Mouse (Mus musculus) heart, postnatal 0 days (tissue): ENCODE measurements around the gene Tmpo. TPM values are rescaled to one million over a fixed set of nuclear protein-coding genes. Genes with fewer than 3 reads are reported as not detected.

ENCODE experiments used
- ATAC-seq: fragments of 200-750 bp; cut with Nextera tagmentation; 2 replicates; pipeline ENCODE4 v1.8.0; 2017; ENCODE audit warnings: low read depth, moderate number of reproducible peaks, moderate library complexity; ENCODE audit not compliant: insufficient read depth
- DNase-seq: peaks from one replicate; pipeline ENCODE4 v3.0.0-alpha.2; 2016; ENCODE audit warnings: low spot score
- H3K27ac ChIP-seq: fragments of 300-500 bp; sonication (generic); 2 replicates; pipeline ENCODE4 v1.5.1; 2014; ENCODE audit warnings: low read depth, mild to moderate bottlenecking
- H3K27me3 ChIP-seq: fragments of 300-500 bp; sonication (generic); 2 replicates; pipeline ENCODE4 v1.6.1; 2014; ENCODE audit warnings: low read length, mixed read lengths; ENCODE audit not compliant: control insufficient read depth, insufficient read depth
- H3K36me3 ChIP-seq: fragments of 300-500 bp; sonication (generic); replicated peaks from 2 replicates; pipeline ENCODE4 v1.6.1; 2014; ENCODE audit warnings: low read length, mixed read lengths; ENCODE audit not compliant: control insufficient read depth, insufficient read depth
- H3K4me1 ChIP-seq: fragments of 300-500 bp; sonication (generic); 2 replicates; pipeline ENCODE4 v1.6.1; 2014; ENCODE audit warnings: antibody characterized with exemption; ENCODE audit not compliant: control insufficient read depth, insufficient read depth
- H3K4me2 ChIP-seq: fragments of 300-500 bp; sonication (generic); 2 replicates; pipeline ENCODE4 v1.6.1; 2014; ENCODE audit warnings: low read depth, mild to moderate bottlenecking, low read length, moderate library complexity
- H3K4me3 ChIP-seq: fragments of 300-500 bp; sonication (generic); 2 replicates; pipeline ENCODE4 v1.5.1; 2014; ENCODE audit warnings: low read depth, low read length
- H3K9ac ChIP-seq: fragments of 300-500 bp; sonication (generic); replicated peaks from 2 replicates; pipeline ENCODE4 v1.6.1; 2014; ENCODE audit warnings: low read depth, low read length, mixed read lengths
- H3K9me3 ChIP-seq: fragments of 300-500 bp; sonication (generic); replicated peaks from 2 replicates; pipeline ENCODE4 v1.6.1; 2016; ENCODE audit warnings: low read length; ENCODE audit not compliant: control insufficient read depth
- CTCF ChIP-seq: IDR thresholded peaks from 2 replicates; pipeline ENCODE4 v1.5.1; 2016; ENCODE audit warnings: antibody characterized with exemption, control low read depth, low read depth
- EP300 ChIP-seq: IDR thresholded peaks from 2 replicates; pipeline ENCODE4 v1.6.1; 2016; ENCODE audit warnings: antibody characterized with exemption, low read depth
- WGBS: fragments of 180-500 bp; shearing (Covaris S2); extraction: QIAGEN DNeasy Blood & Tissue Kit; methylation state at CpG from one replicate; pipeline ENCODE4 v1.1.7; 2014; 5-methylcytosine and 5-hydroxymethylcytosine counted together
- polyA plus RNA-seq: library from polyadenylated mRNA; unstranded; fragments of >200 nt; fragmentation: Nextera tagmentation; extraction: Ambion mirVana; gene quantifications from 2 replicates; pipeline ENCODE4 v1.2.1, GENCODE M21; 2015
- total RNA-seq: library from RNA; depleted of rRNA; stranded (reverse); fragments of >200 nt; gene quantifications from 2 replicates; pipeline ENCODE4 v1.2.3, GENCODE M21; 2014; ENCODE audit warnings: low replicate concordance

Tmpo gene
- total and polyA plus RNA-seq, 2 experiments from 2014 or later, result 61.6 to 114 TPM

GRCm38 (mm10) chr10:91162511-91163163, 18.5 kb downstream of the Tmpo start:
- Histone ChIP-seq H3K9ac (no peak overlapping the region), H3K4me2 (no peak overlapping the region), H3K4me1 (0 out of 2 replicates have a peak, but pooled peaks cover 20% of the 10 kb centered on the region), H3K9me3 (no peaks in the 10 kb centered on the region), H3K27me3 (no peaks in the 10 kb centered on the region), H3K36me3 (peaks cover 67% of the 10 kb centered on the region), H3K27ac (no peak overlapping the region), H3K4me3 (no peak overlapping the region)
- DNase-seq (no peak), ATAC-seq (no peak)
- TF ChIP-seq EP300 (no peak), CTCF (no peak)
- WGBS, result 82% methylated on average over 15 of the region's 15 CpGs

GRCm38 (mm10) chr10:91162077-91162476, 19.0 kb downstream of the Tmpo start:
- ATAC-seq (no peak), DNase-seq (no peak)
- Histone ChIP-seq H3K4me2 (no peak overlapping the region), H3K4me1 (0 out of 2 replicates have a peak, but pooled peaks cover 14% of the 10 kb centered on the region), H3K4me3 (no peak overlapping the region), H3K9me3 (no peaks in the 10 kb centered on the region), H3K36me3 (peaks cover 71% of the 10 kb centered on the region), H3K9ac (no peak overlapping the region), H3K27me3 (no peaks in the 10 kb centered on the region), H3K27ac (no peak overlapping the region)
- WGBS, result 60% methylated on average over 11 of the region's 11 CpGs
- TF ChIP-seq CTCF, result no peak
- no peak for TF ChIP-seq EP300

GRCm38 (mm10) chr10:91161006-91161405, 20.1 kb downstream of the Tmpo start:
- no peak for DNase-seq
- TF ChIP-seq CTCF (no peak), EP300 (no peak)
- no peak overlapping the region for H3K9ac ChIP-seq
- 82% methylated on average over 5 of the region's 5 CpGs for WGBS
- no peak for ATAC-seq
- H3K4me2 ChIP-seq, result no peak overlapping the region
- no peaks in the 10 kb centered on the region for H3K9me3 ChIP-seq
- H3K4me1 ChIP-seq, result 0 out of 2 replicates have a peak, but pooled peaks cover 8% of the 10 kb centered on the region
- H3K4me3 ChIP-seq, result no peak overlapping the region
- peaks cover 73% of the 10 kb centered on the region for H3K36me3 ChIP-seq
- H3K27ac ChIP-seq, result no peak overlapping the region
- no peaks in the 10 kb centered on the region for H3K27me3 ChIP-seq

GRCm38 (mm10) chr10:91158442-91158841, 22.7 kb downstream of the Tmpo start:
- no peak overlapping the region for H3K4me3 ChIP-seq
- TF ChIP-seq CTCF, result no peak
- TF ChIP-seq EP300, result no peak
- H3K9ac ChIP-seq, result no peak overlapping the region
- 0 out of 2 replicates have a peak, but pooled peaks cover 4% of the 10 kb centered on the region for H3K4me1 ChIP-seq
- H3K27me3 ChIP-seq, result no peaks in the 10 kb centered on the region
- no peak overlapping the region for H3K4me2 ChIP-seq
- DNase-seq (no peak), ATAC-seq (peak; percentile 41; the same call in 1 of the 2 replicates)
- H3K9me3 ChIP-seq, result no peaks in the 10 kb centered on the region
- peaks cover 81% of the 10 kb centered on the region for H3K36me3 ChIP-seq
- 53% methylated on average over 8 of the region's 8 CpGs for WGBS
- H3K27ac ChIP-seq, result peak overlapping the region; percentile 75

GRCm38 (mm10) chr10:91156338-91156737, 24.8 kb downstream of the Tmpo start:
- WGBS, result 50% methylated on average over 6 of the region's 6 CpGs
- TF ChIP-seq EP300 (no peak), CTCF (no peak)
- H3K27ac ChIP-seq, result peak overlapping the region; percentile 75

More at GRCm38 (mm10) chr10:91156338-91156737, 24.8 kb downstream of the Tmpo start:
- peak; percentile 79 for ATAC-seq
- Histone ChIP-seq H3K4me1 (0 out of 2 replicates have a peak, but pooled peaks cover 4% of the 10 kb centered on the region), H3K36me3 (peaks cover 78% of the 10 kb centered on the region), H3K9ac (no peak overlapping the region), H3K27me3 (no peaks in the 10 kb centered on the region), H3K4me2 (no peak overlapping the region), H3K9me3 (no peaks in the 10 kb centered on the region), H3K4me3 (no peak overlapping the region)
- DNase-seq, result peak; percentile 67
